Mouse (Mus musculus) forebrain, embryonic 12.5 days (tissue): ENCODE results near the gene Pde4d. TPM values are rescaled to one million over a fixed set of nuclear protein-coding genes. Genes with fewer than 3 reads are reported as not detected.

Source experiments
- ATAC-seq: fragments of 200-750 bp; cut with Nextera tagmentation; 2 replicates; pipeline ENCODE4 v1.8.0; 2017; ENCODE audit warnings: moderate TSS enrichment; ENCODE audit not compliant: low FRiP score
- H3K27ac ChIP-seq: fragments of 300-500 bp; sonication (generic); 2 replicates; pipeline ENCODE4 v1.5.1; 2016; ENCODE audit warnings: mild to moderate bottlenecking
- H3K27me3 ChIP-seq: fragments of 300-500 bp; sonication (generic); 2 replicates; pipeline ENCODE4 v1.6.1; 2016; ENCODE audit warnings: mild to moderate bottlenecking
- H3K36me3 ChIP-seq: fragments of 300-500 bp; sonication (generic); replicated peaks from 2 replicates; pipeline ENCODE4 v1.6.1; 2016; ENCODE audit warnings: mild to moderate bottlenecking
- H3K4me1 ChIP-seq: fragments of 300-500 bp; sonication (generic); 2 replicates; pipeline ENCODE4 v1.6.1; 2016
- H3K4me2 ChIP-seq: fragments of 300-500 bp; sonication (generic); 2 replicates; pipeline ENCODE4 v1.6.1; 2016; ENCODE audit warnings: mild to moderate bottlenecking, moderate library complexity
- H3K4me3 ChIP-seq: fragments of 300-500 bp; sonication (generic); replicated peaks from 2 replicates; pipeline ENCODE4 v1.5.1; 2016; ENCODE audit warnings: mild to moderate bottlenecking
- H3K9ac ChIP-seq: fragments of 300-500 bp; sonication (generic); 2 replicates; pipeline ENCODE4 v1.6.1; 2016; ENCODE audit warnings: mild to moderate bottlenecking
- H3K9me3 ChIP-seq: fragments of 300-500 bp; sonication (generic); 2 replicates; pipeline ENCODE4 v1.6.1; 2016
- WGBS: fragments of 180-500 bp; shearing (Covaris S2); methylation state at CpG from one replicate; pipeline ENCODE4 v1.1.7; 2016; 5-methylcytosine and 5-hydroxymethylcytosine counted together
- polyA plus RNA-seq: library from polyadenylated mRNA; unstranded; fragments of >200 nt; fragmentation: Nextera tagmentation; extraction: Ambion mirVana; gene quantifications from 2 replicates; pipeline ENCODE4 v1.2.1, GENCODE M21; 2016

Pde4d gene
- polyA plus RNA-seq, 1 experiment from 2014 or later = 15.0 TPM

GRCm38 (mm10) chr13:109736290-109737078 is 1286.7 kb downstream of the Pde4d start:
- no peak for ATAC-seq
- Histone ChIP-seq H3K9ac (no peak overlapping the region), H3K4me3 (no peak overlapping the region), H3K9me3 (no peaks in the 10 kb centered on the region), H3K36me3 (no peaks in the 10 kb centered on the region), H3K27ac (no peak overlapping the region), H3K4me1 (peaks cover 4% of the 10 kb centered on the region; the same call in 1 of the 2 replicates), H3K4me2 (no peak overlapping the region), H3K27me3 (no peaks in the 10 kb centered on the region)
- WGBS = 54% methylated on average over 8 of the region's 8 CpGs

GRCm38 (mm10) chr13:109746492-109746891 is 1296.7 kb downstream of the Pde4d start:
- H3K9me3 ChIP-seq = no peaks in the 10 kb centered on the region
- no peak overlapping the region for H3K4me3 ChIP-seq
- H3K9ac ChIP-seq = no peak overlapping the region
- H3K4me2 ChIP-seq = no peak overlapping the region
- H3K4me1 ChIP-seq = no peaks in the 10 kb centered on the region
- no peaks in the 10 kb centered on the region for H3K36me3 ChIP-seq
- no peak overlapping the region for H3K27ac ChIP-seq
- H3K27me3 ChIP-seq = no peaks in the 10 kb centered on the region
- ATAC-seq = no peak

- H3K9me3 ChIP-seq = no peaks in the 10 kb centered on the region
- H3K27me3 ChIP-seq = no peaks in the 10 kb centered on the region
- 61% methylated on average over 8 of the region's 8 CpGs for WGBS
- no peak overlapping the region for H3K27ac ChIP-seq
- H3K9ac ChIP-seq = no peak overlapping the region
- no peaks in the 10 kb centered on the region for H3K36me3 ChIP-seq
- H3K4me1 ChIP-seq = 0 out of 2 replicates have a peak, but pooled peaks cover 2% of the 10 kb centered on the region
- H3K4me3 ChIP-seq = no peak overlapping the region
- no peak overlapping the region for H3K4me2 ChIP-seq
- ATAC-seq = no peak
Measured at GRCm38 (mm10) chr13:109752236-109752863, 1302.6 kb downstream of the Pde4d start.

GRCm38 (mm10) chr13:109756854-109757253 is 1307.1 kb downstream of the Pde4d start:
- no peak overlapping the region for H3K27ac ChIP-seq
- WGBS = 85% methylated on average over 5 of the region's 5 CpGs

GRCm38 (mm10) chr13:109759201-109759600 is 1309.5 kb downstream of the Pde4d start:
- Histone ChIP-seq H3K27me3 (no peaks in the 10 kb centered on the region), H3K36me3 (no peaks in the 10 kb centered on the region), H3K4me3 (no peak overlapping the region), H3K4me1 (no peaks in the 10 kb centered on the region), H3K27ac (no peak overlapping the region), H3K4me2 (no peak overlapping the region), H3K9ac (no peak overlapping the region), H3K9me3 (no peaks in the 10 kb centered on the region)
- 47% methylated on average over 5 of the region's 5 CpGs for WGBS
- peak; percentile 53; the same call in 1 of the 2 replicates for ATAC-seq

More at GRCm38 (mm10) chr13:109756854-109757253, 1307.1 kb downstream of the Pde4d start:
- Histone ChIP-seq H3K27me3 (no peaks in the 10 kb centered on the region), H3K4me3 (no peak overlapping the region), H3K4me2 (no peak overlapping the region), H3K9me3 (no peaks in the 10 kb centered on the region), H3K9ac (no peak overlapping the region), H3K4me1 (0 out of 2 replicates have a peak, but pooled peaks cover 2% of the 10 kb centered on the region), H3K36me3 (no peaks in the 10 kb centered on the region)
- ATAC-seq = no peak

- Histone ChIP-seq H3K27me3 (no peaks in the 10 kb centered on the region), H3K4me2 (no peak overlapping the region), H3K9me3 (no peaks in the 10 kb centered on the region), H3K9ac (no peak overlapping the region), H3K4me1 (no peaks in the 10 kb centered on the region), H3K4me3 (no peak overlapping the region), H3K27ac (no peak overlapping the region), H3K36me3 (no peaks in the 10 kb centered on the region)
- ATAC-seq = no peak
- 64% methylated on average over 13 of the region's 13 CpGs for WGBS
Measured at GRCm38 (mm10) chr13:109761081-109761480, 1311.3 kb downstream of the Pde4d start.

- WGBS = 46% methylated on average over 7 of the region's 7 CpGs
- Histone ChIP-seq H3K4me2 (no peak overlapping the region), H3K27ac (no peak overlapping the region), H3K9ac (no peak overlapping the region), H3K36me3 (no peaks in the 10 kb centered on the region), H3K27me3 (no peaks in the 10 kb centered on the region), H3K4me1 (peaks cover 22% of the 10 kb centered on the region), H3K9me3 (no peaks in the 10 kb centered on the region), H3K4me3 (no peak overlapping the region)
- ATAC-seq = peak; percentile 37; the same call in 1 of the 2 replicates
Measured at GRCm38 (mm10) chr13:109774791-109775190, 1325.0 kb downstream of the Pde4d start.

- Histone ChIP-seq H3K4me3 (no peak overlapping the region), H3K4me2 (no peak overlapping the region), H3K9ac (no peak overlapping the region), H3K9me3 (no peaks in the 10 kb centered on the region), H3K36me3 (no peaks in the 10 kb centered on the region), H3K27me3 (no peaks in the 10 kb centered on the region), H3K27ac (no peak overlapping the region), H3K4me1 (peaks cover 22% of the 10 kb centered on the region)
- ATAC-seq = peak; percentile 61; the same call in 1 of the 2 replicates
- 10% methylated on average over 5 of the region's 5 CpGs for WGBS
Measured at GRCm38 (mm10) chr13:109775197-109775596, 1325.4 kb downstream of the Pde4d start.

- Histone ChIP-seq H3K27ac (no peak overlapping the region), H3K36me3 (no peaks in the 10 kb centered on the region), H3K4me3 (0 out of 2 replicates have a peak overlapping the region, but pooled peaks have one; percentile 8), H3K4me2 (peak overlapping the region; percentile 52), H3K27me3 (no peaks in the 10 kb centered on the region), H3K9me3 (no peaks in the 10 kb centered on the region), H3K9ac (peak overlapping the region; percentile 21; the same call in 1 of the 2 replicates), H3K4me1 (peaks cover 22% of the 10 kb centered on the region)
- 2% methylated on average over 11 of the region's 11 CpGs for WGBS
- ATAC-seq = peak; percentile 87
Measured at GRCm38 (mm10) chr13:109776116-109776515, 1326.4 kb downstream of the Pde4d start.

GRCm38 (mm10) chr13:109776995-109777394 is 1327.2 kb downstream of the Pde4d start:
- H3K9ac ChIP-seq = no peak overlapping the region
- no peaks in the 10 kb centered on the region for H3K9me3 ChIP-seq
- H3K4me3 ChIP-seq = no peak overlapping the region
- ATAC-seq = no peak
- H3K4me2 ChIP-seq = no peak overlapping the region
- H3K36me3 ChIP-seq = no peaks in the 10 kb centered on the region
- H3K27ac ChIP-seq = no peak overlapping the region
- H3K27me3 ChIP-seq = no peaks in the 10 kb centered on the region
- peaks cover 22% of the 10 kb centered on the region for H3K4me1 ChIP-seq
- WGBS = 2% methylated on average over 3 of the region's 3 CpGs

GRCm38 (mm10) chr13:109777441-109777840 is 1327.7 kb downstream of the Pde4d start:
- ATAC-seq = no peak
- Histone ChIP-seq H3K4me3 (no peak overlapping the region), H3K36me3 (no peaks in the 10 kb centered on the region), H3K4me1 (peaks cover 22% of the 10 kb centered on the region), H3K9me3 (no peaks in the 10 kb centered on the region), H3K4me2 (no peak overlapping the region), H3K9ac (no peak overlapping the region), H3K27me3 (no peaks in the 10 kb centered on the region), H3K27ac (no peak overlapping the region)
- WGBS = 47% methylated on average over 5 of the region's 5 CpGs

- Histone ChIP-seq H3K4me1 (peaks cover 22% of the 10 kb centered on the region), H3K36me3 (no peaks in the 10 kb centered on the region), H3K27me3 (no peaks in the 10 kb centered on the region), H3K4me3 (no peak overlapping the region), H3K4me2 (no peak overlapping the region), H3K27ac (no peak overlapping the region), H3K9ac (no peak overlapping the region), H3K9me3 (no peaks in the 10 kb centered on the region)
- no peak for ATAC-seq
- 28% methylated on average over 9 of the region's 9 CpGs for WGBS
Measured at GRCm38 (mm10) chr13:109778297-109778835, 1328.6 kb downstream of the Pde4d start.
